Mouse (Mus musculus) adrenal gland, adult 2 months (tissue): ENCODE measurements around the gene Krtap2-4. TPM values are rescaled to one million over a fixed set of nuclear protein-coding genes. Genes with fewer than 3 reads are reported as not detected.

Source experiments
- DNase-seq: peaks from one replicate; pipeline ENCODE4 v3.0.0; 2021
- polyA plus RNA-seq: library from polyadenylated mRNA; depleted of rRNA; stranded (reverse); fragments of >200 nt; gene quantifications from 2 replicates; pipeline ENCODE4 v1.2.3, GENCODE M21; 2012; rRNA removed
- total RNA-seq, 2 experiments: library from RNA; stranded (reverse); gene quantifications; 2 replicates each; pipeline ENCODE4 v1.2.3; 2021

The Krtap2-4 gene
- total and polyA plus RNA-seq, 3 experiments: not detected

- no peak for DNase-seq
Measured at GRCm38 (mm10) chr11:99583245-99583704, 31.4 kb downstream of the Krtap2-4 start, which contains the start of gene Krtap1-4. Gene Krtap1-4, minus strand, starts transcription at chr11:99583654.

- no peak for DNase-seq
Measured at GRCm38 (mm10) chr11:99581564-99581963, 33.1 kb downstream of the Krtap2-4 start.

GRCm38 (mm10) chr11:99581051-99581450 is 33.6 kb downstream of the Krtap2-4 start:
- DNase-seq: no peak

- DNase-seq: no peak
Measured at GRCm38 (mm10) chr11:99580636-99581035, 34.0 kb downstream of the Krtap2-4 start, which contains the start of gene Krtap1-5. Gene Krtap1-5, minus strand, starts transcription at chr11:99581016.

- peak; percentile 71 for DNase-seq
Measured at GRCm38 (mm10) chr11:99574106-99574505, 40.5 kb downstream of the Krtap2-4 start.

GRCm38 (mm10) chr11:99573164-99573563 is 41.5 kb downstream of the Krtap2-4 start:
- no peak for DNase-seq

GRCm38 (mm10) chr11:99566530-99566929 is 48.1 kb downstream of the Krtap2-4 start, which contains the start of gene Krtap3-1:
Gene Krtap3-1, minus strand, starts transcription at chr11:99566630.
- no peak for DNase-seq

Other genes starting within 250 kb of the Krtap2-4 start
Only the 30 nearest of the 38 such genes appear.
- gene Krt12, start 192.6 kb downstream of the Krtap2-4 start, total RNA-seq: not detected
- not detected in 2 replicates for gene Krt12, start 192.6 kb downstream of the Krtap2-4 start, polyA plus RNA-seq
- under 1 TPM; 0.14 to 0.20 TPM for gene Krt20, start 176.7 kb downstream of the Krtap2-4 start, total RNA-seq
- not detected in 2 replicates for gene Krt20, start 176.7 kb downstream of the Krtap2-4 start, polyA plus RNA-seq
- gene Krt23, start 121.7 kb downstream of the Krtap2-4 start, total RNA-seq: not detected
- gene Krt23, start 121.7 kb downstream of the Krtap2-4 start, polyA plus RNA-seq: 0.12 TPM in 1 of 2 replicates, not detected in the other
- gene Krt39, start 93.5 kb downstream of the Krtap2-4 start, total RNA-seq: not detected
- gene Krt39, start 93.5 kb downstream of the Krtap2-4 start, polyA plus RNA-seq: not detected in 2 replicates
- not detected for gene Krt40, start 71.7 kb downstream of the Krtap2-4 start, total RNA-seq
- gene Krt40, start 71.7 kb downstream of the Krtap2-4 start, polyA plus RNA-seq: not detected in 2 replicates
- not detected for gene Krtap3-3, start 64.0 kb downstream of the Krtap2-4 start, total RNA-seq
- not detected in 2 replicates for gene Krtap3-3, start 64.0 kb downstream of the Krtap2-4 start, polyA plus RNA-seq
- not detected for gene Krtap3-2, start 58.0 kb downstream of the Krtap2-4 start, total RNA-seq
- not detected in 2 replicates for gene Krtap3-2, start 58.0 kb downstream of the Krtap2-4 start, polyA plus RNA-seq
- gene Gm11939, start 55.4 kb downstream of the Krtap2-4 start, total RNA-seq: not detected
- not detected in 2 replicates for gene Gm11939, start 55.4 kb downstream of the Krtap2-4 start, polyA plus RNA-seq
- not detected for gene Krtap3-1, start 48.2 kb downstream of the Krtap2-4 start, total RNA-seq
- gene Krtap3-1, start 48.2 kb downstream of the Krtap2-4 start, polyA plus RNA-seq: not detected in 2 replicates
- gene Krtap1-5, start 33.8 kb downstream of the Krtap2-4 start, total RNA-seq: not detected
- gene Krtap1-5, start 33.8 kb downstream of the Krtap2-4 start, polyA plus RNA-seq: not detected in 2 replicates
- not detected for gene Krtap1-4, start 31.2 kb downstream of the Krtap2-4 start, total RNA-seq
- not detected in 2 replicates for gene Krtap1-4, start 31.2 kb downstream of the Krtap2-4 start, polyA plus RNA-seq
- gene Krtap1-3, start 23.5 kb downstream of the Krtap2-4 start, total RNA-seq: not detected
- not detected in 2 replicates for gene Krtap1-3, start 23.5 kb downstream of the Krtap2-4 start, polyA plus RNA-seq
- not detected for gene Krtap9-3, start 16.7 kb downstream of the Krtap2-4 start, total RNA-seq
- gene Krtap9-3, start 16.7 kb downstream of the Krtap2-4 start, polyA plus RNA-seq: not detected in 2 replicates
- gene Gm11938, start 11.5 kb downstream of the Krtap2-4 start, total RNA-seq: not detected
- gene Gm11938, start 11.5 kb downstream of the Krtap2-4 start, polyA plus RNA-seq: not detected in 2 replicates
- not detected for gene Gm11937, start 4.7 kb downstream of the Krtap2-4 start, total RNA-seq
- not detected in 2 replicates for gene Gm11937, start 4.7 kb downstream of the Krtap2-4 start, polyA plus RNA-seq
- gene Gm11562, start 5.6 kb upstream of the Krtap2-4 start, total RNA-seq: not detected
- not detected in 2 replicates for gene Gm11562, start 5.6 kb upstream of the Krtap2-4 start, polyA plus RNA-seq
- gene Krtap4-1, start 13.4 kb upstream of the Krtap2-4 start, total RNA-seq: not detected
- not detected in 2 replicates for gene Krtap4-1, start 13.4 kb upstream of the Krtap2-4 start, polyA plus RNA-seq
- not detected for gene Krtap4-2, start 20.2 kb upstream of the Krtap2-4 start, total RNA-seq
- gene Krtap4-2, start 20.2 kb upstream of the Krtap2-4 start, polyA plus RNA-seq: not detected in 2 replicates
- not detected for gene Krtap4-7, start 29.2 kb upstream of the Krtap2-4 start, total RNA-seq
- not detected in 2 replicates for gene Krtap4-7, start 29.2 kb upstream of the Krtap2-4 start, polyA plus RNA-seq
- gene Gm11555, start 35.4 kb upstream of the Krtap2-4 start, total RNA-seq: not detected
- gene Gm11555, start 35.4 kb upstream of the Krtap2-4 start, polyA plus RNA-seq: not detected in 2 replicates
- not detected for gene Gm11563, start 44.1 kb upstream of the Krtap2-4 start, total RNA-seq
- not detected in 2 replicates for gene Gm11563, start 44.1 kb upstream of the Krtap2-4 start, polyA plus RNA-seq
- not detected for gene Krtap4-6, start 51.1 kb upstream of the Krtap2-4 start, total RNA-seq
- not detected in 2 replicates for gene Krtap4-6, start 51.1 kb upstream of the Krtap2-4 start, polyA plus RNA-seq
- not detected for gene Gm14190, start 75.9 kb upstream of the Krtap2-4 start, total RNA-seq
- not detected in 2 replicates for gene Gm14190, start 75.9 kb upstream of the Krtap2-4 start, polyA plus RNA-seq
- gene Gm14180, start 119.4 kb upstream of the Krtap2-4 start, total RNA-seq: not detected
- gene Gm14180, start 119.4 kb upstream of the Krtap2-4 start, polyA plus RNA-seq: not detected in 2 replicates
- gene Gm11595, start 158.1 kb upstream of the Krtap2-4 start, total RNA-seq: not detected
- gene Gm11595, start 158.1 kb upstream of the Krtap2-4 start, polyA plus RNA-seq: not detected in 2 replicates
- gene Krtap4-8, start 165.9 kb upstream of the Krtap2-4 start, total RNA-seq: not detected
- not detected in 2 replicates for gene Krtap4-8, start 165.9 kb upstream of the Krtap2-4 start, polyA plus RNA-seq
- gene Krtap4-9, start 170.4 kb upstream of the Krtap2-4 start, total RNA-seq: not detected
- not detected in 2 replicates for gene Krtap4-9, start 170.4 kb upstream of the Krtap2-4 start, polyA plus RNA-seq
- gene Gm11596, start 178.6 kb upstream of the Krtap2-4 start, total RNA-seq: not detected
- gene Gm11596, start 178.6 kb upstream of the Krtap2-4 start, polyA plus RNA-seq: not detected in 2 replicates
- not detected for gene Gm11569, start 184.1 kb upstream of the Krtap2-4 start, total RNA-seq
- not detected in 2 replicates for gene Gm11569, start 184.1 kb upstream of the Krtap2-4 start, polyA plus RNA-seq
- gene Gm11554, start 189.6 kb upstream of the Krtap2-4 start, total RNA-seq: not detected
- gene Gm11554, start 189.6 kb upstream of the Krtap2-4 start, polyA plus RNA-seq: not detected in 2 replicates